Mouse (Mus musculus): ENCODE measurements around the gene Mgat4c. TPM values are rescaled to one million over a fixed set of nuclear protein-coding genes. Genes with fewer than 3 reads are reported as not detected.
"Not testable (repeated sequence)": the region's sequence is repeated elsewhere in the genome, so short reads cannot be mapped to it uniquely, and the experiment has no call there.

Mgat4c gene
- polyA plus RNA-seq, 1 experiment, result not detected

GRCm38 (mm10) chr10:102417654-102418272, 736.5 kb downstream of the Mgat4c start:
- no peak for DNase-seq
- Histone ChIP-seq H3K4me1 (ENCODE audit: control insufficient read depth, insufficient read depth, low read length) (no peaks in the 10 kb centered on the region), H3K4me3 (replicated peaks; ENCODE audit: extremely low read depth, low read depth, low read length) (no peak overlapping the region)
- TF ChIP-seq CTCF (IDR thresholded peaks at IDR 0.05; ENCODE audit: insufficient read depth, low read length) (no peak), POLR2A (IDR thresholded peaks at IDR 0.05; ENCODE audit: borderline replicate concordance, extremely low read depth, low read depth, low read length) (no peak)
- WGBS, result 42% methylated on average over 2 of the region's 2 CpGs

GRCm38 (mm10) chr10:102435048-102435447, 753.8 kb downstream of the Mgat4c start:
- not testable (repeated sequence) for H3K4me1 ChIP-seq (ENCODE audit: control insufficient read depth, insufficient read depth, low read length); H3K4me3 ChIP-seq (replicated peaks; ENCODE audit: extremely low read depth, low read depth, low read length)
- 2% methylated on average over 7 of the region's 7 CpGs for WGBS
- DNase-seq, result peak; percentile 9

- 20% methylated on average over 6 of the region's 6 CpGs for WGBS
These were observed 754.2 kb downstream of the Mgat4c start for GRCm38 (mm10) chr10:102435467-102435866.

More at GRCm38 (mm10) chr10:102435467-102435866, 754.2 kb downstream of the Mgat4c start:
- H3K4me3 ChIP-seq (replicated peaks; ENCODE audit: extremely low read depth, low read depth, low read length); DNase-seq; H3K4me1 ChIP-seq (ENCODE audit: control insufficient read depth, insufficient read depth, low read length): not testable (repeated sequence)
